Mouse (Mus musculus): ENCODE measurements around the gene Serpina1e.
"Not testable (repeated sequence)": the region's sequence is repeated elsewhere in the genome, so short reads cannot be mapped to it uniquely, and the experiment has no call there.

- not testable (repeated sequence) for TF ChIP-seq POLR2A (IDR thresholded peaks at IDR 0.05; ENCODE audit: borderline replicate concordance, extremely low read depth, low read depth, low read length); CTCF (IDR thresholded peaks at IDR 0.05; ENCODE audit: insufficient read depth, low read length)
These were observed 2.2 kb downstream of the Serpina1e start for GRCm38 (mm10) chr12:103956555-103956954.

All from lung, adult 2 months (tissue).